Mouse (Mus musculus) midbrain, postnatal 0 days (tissue): Measurements from ENCODE around the gene Msrb3. TPM values are rescaled to one million over a fixed set of nuclear protein-coding genes. Genes with fewer than 3 reads are reported as not detected.

Source experiments
- ATAC-seq: fragments of 200-750 bp; cut with Nextera tagmentation; 2 replicates; pipeline ENCODE4 v1.8.0; 2017; ENCODE audit warnings: moderate number of reproducible peaks, mild to moderate bottlenecking, moderate TSS enrichment, moderate library complexity; ENCODE audit not compliant: low FRiP score
- DNase-seq: peaks from one replicate; pipeline ENCODE4 v3.0.0-alpha.2; 2015; ENCODE audit warnings: low spot score
- H3K27ac ChIP-seq: fragments of 300-500 bp; sonication (generic); 2 replicates; pipeline ENCODE4 v1.5.1; 2014; ENCODE audit warnings: low read depth, mild to moderate bottlenecking, low read length, mixed read lengths
- H3K27me3 ChIP-seq: fragments of 300-500 bp; sonication (generic); 2 replicates; pipeline ENCODE4 v1.6.1; 2014; ENCODE audit warnings: low read length, control low read depth, mixed read lengths; ENCODE audit not compliant: insufficient read depth
- H3K36me3 ChIP-seq: fragments of 300-500 bp; sonication (generic); 2 replicates; pipeline ENCODE4 v1.6.1; 2014; ENCODE audit warnings: low read length, control low read depth, mixed read lengths; ENCODE audit not compliant: insufficient read depth
- H3K4me1 ChIP-seq: fragments of 300-500 bp; sonication (generic); 2 replicates; pipeline ENCODE4 v1.6.1; 2014; ENCODE audit warnings: mild to moderate bottlenecking, control low read depth, antibody characterized with exemption, low read length, mixed read lengths; ENCODE audit not compliant: insufficient read depth
- H3K4me2 ChIP-seq: fragments of 300-500 bp; sonication (generic); 2 replicates; pipeline ENCODE4 v1.6.1; 2014; ENCODE audit warnings: low read depth, mild to moderate bottlenecking, low read length, mixed read lengths; ENCODE audit not compliant: poor library complexity, severe bottlenecking
- H3K4me3 ChIP-seq: fragments of 300-500 bp; sonication (generic); 2 replicates; pipeline ENCODE4 v1.5.1; 2014; ENCODE audit warnings: low read depth, mild to moderate bottlenecking, low read length, moderate library complexity
- H3K9ac ChIP-seq: fragments of 300-500 bp; sonication (generic); replicated peaks from 2 replicates; pipeline ENCODE4 v1.6.1; 2014; ENCODE audit warnings: mild to moderate bottlenecking, low read length, moderate library complexity, mixed read lengths; ENCODE audit not compliant: poor library complexity, severe bottlenecking
- H3K9me3 ChIP-seq: fragments of 300-500 bp; sonication (generic); 2 replicates; pipeline ENCODE4 v1.6.1; 2016; ENCODE audit warnings: low read length, control low read depth
- CTCF ChIP-seq: IDR thresholded peaks from 2 replicates; pipeline ENCODE4 v1.5.1; 2016; ENCODE audit warnings: antibody characterized with exemption, mild to moderate bottlenecking
- WGBS: fragments of 180-500 bp; shearing (Covaris S2); extraction: QIAGEN DNeasy Blood & Tissue Kit; methylation state at CpG from one replicate; pipeline ENCODE4 v1.1.7; 2014; 5-methylcytosine and 5-hydroxymethylcytosine counted together
- polyA plus RNA-seq: library from polyadenylated mRNA; unstranded; fragments of >200 nt; fragmentation: Nextera tagmentation; extraction: Ambion mirVana; gene quantifications from 2 replicates; pipeline ENCODE4 v1.2.1, GENCODE M21; 2015
- total RNA-seq: library from RNA; depleted of rRNA; stranded (reverse); fragments of >200 nt; gene quantifications from 2 replicates; pipeline ENCODE4 v1.2.3, GENCODE M21; 2014

The Msrb3 gene
- total and polyA plus RNA-seq, 2 experiments from 2014 or later: 0.72 to 5.6 TPM

- H3K36me3 ChIP-seq: no peaks in the 10 kb centered on the region
- H3K4me1 ChIP-seq: no peaks in the 10 kb centered on the region
- 23% methylated on average over 12 of the region's 12 CpGs for WGBS
- no peak for TF ChIP-seq CTCF
- no peak overlapping the region for H3K9ac ChIP-seq
- no peak overlapping the region for H3K27ac ChIP-seq
- H3K4me3 ChIP-seq: no peak overlapping the region
- no peaks in the 10 kb centered on the region for H3K9me3 ChIP-seq
- DNase-seq (no peak), ATAC-seq (no peak)
- H3K27me3 ChIP-seq: no peaks in the 10 kb centered on the region
- no peak overlapping the region for H3K4me2 ChIP-seq
Measured at GRCm38 (mm10) chr10:120820781-120821300, 78.1 kb downstream of the Msrb3 start.

GRCm38 (mm10) chr10:120815290-120815689 is 83.6 kb downstream of the Msrb3 start:
- 84% methylated on average over 5 of the region's 5 CpGs for WGBS
- no peak for TF ChIP-seq CTCF

GRCm38 (mm10) chr10:120811796-120812443 is 87.0 kb downstream of the Msrb3 start:
- Histone ChIP-seq H3K36me3 (no peaks in the 10 kb centered on the region), H3K9me3 (no peaks in the 10 kb centered on the region), H3K4me2 (no peak overlapping the region), H3K4me3 (no peak overlapping the region), H3K27me3 (no peaks in the 10 kb centered on the region), H3K9ac (no peak overlapping the region), H3K4me1 (no peaks in the 10 kb centered on the region), H3K27ac (no peak overlapping the region)
- ATAC-seq (no peak), DNase-seq (no peak)
- 72% methylated on average over 24 of the region's 24 CpGs for WGBS
- no peak for TF ChIP-seq CTCF

More at GRCm38 (mm10) chr10:120815290-120815689, 83.6 kb downstream of the Msrb3 start:
- no peaks in the 10 kb centered on the region for H3K27me3 ChIP-seq
- no peak overlapping the region for H3K4me3 ChIP-seq
- H3K36me3 ChIP-seq: no peaks in the 10 kb centered on the region
- H3K4me2 ChIP-seq: no peak overlapping the region
- DNase-seq: no peak
- H3K9me3 ChIP-seq: no peaks in the 10 kb centered on the region
- ATAC-seq: no peak
- H3K4me1 ChIP-seq: no peaks in the 10 kb centered on the region
- H3K27ac ChIP-seq: no peak overlapping the region
- H3K9ac ChIP-seq: no peak overlapping the region

GRCm38 (mm10) chr10:120810832-120811571 is 87.9 kb downstream of the Msrb3 start:
- H3K9me3 ChIP-seq: no peaks in the 10 kb centered on the region
- WGBS: 85% methylated on average over 4 of the region's 4 CpGs
- no peak overlapping the region for H3K4me2 ChIP-seq
- ATAC-seq (no peak), DNase-seq (no peak)
- no peaks in the 10 kb centered on the region for H3K27me3 ChIP-seq
- no peak for TF ChIP-seq CTCF
- no peak overlapping the region for H3K27ac ChIP-seq
- no peaks in the 10 kb centered on the region for H3K36me3 ChIP-seq
- H3K4me3 ChIP-seq: no peak overlapping the region
- no peaks in the 10 kb centered on the region for H3K4me1 ChIP-seq
- no peak overlapping the region for H3K9ac ChIP-seq

GRCm38 (mm10) chr10:120810053-120810696 is 88.7 kb downstream of the Msrb3 start:
- TF ChIP-seq CTCF: no peak
- no peak overlapping the region for H3K9ac ChIP-seq
- H3K9me3 ChIP-seq: no peaks in the 10 kb centered on the region
- no peak overlapping the region for H3K4me3 ChIP-seq
- WGBS: 29% methylated on average over 14 of the region's 14 CpGs
- ATAC-seq: no peak
- H3K4me2 ChIP-seq: no peak overlapping the region
- no peaks in the 10 kb centered on the region for H3K36me3 ChIP-seq
- H3K27ac ChIP-seq: no peak overlapping the region
- no peaks in the 10 kb centered on the region for H3K27me3 ChIP-seq
- DNase-seq: no peak
- no peaks in the 10 kb centered on the region for H3K4me1 ChIP-seq
